Mouse (Mus musculus): ENCODE data around the gene Ssh2.

Gene Ssh2

GRCm38 (mm10) chr11:77491502-77492291 lies 275.6 kb downstream of the Ssh2 start:
- DNase-seq (ENCODE audit: low read depth, low spot score): peak; percentile 91

GRCm38 (mm10) chr11:77492311-77492871 lies 276.3 kb downstream of the Ssh2 start:
- peak; percentile 61 for DNase-seq (ENCODE audit: low read depth, low spot score)

GRCm38 (mm10) chr11:77492911-77493332 lies 276.8 kb downstream of the Ssh2 start:
- peak; percentile 87 for DNase-seq (ENCODE audit: low read depth, low spot score)

- peak; percentile 70 for DNase-seq (ENCODE audit: low read depth, low spot score)
These were observed 277.6 kb downstream of the Ssh2 start, which contains the start of gene Git1 for GRCm38 (mm10) chr11:77493512-77494343. TSS of gene Git1 (plus strand) at chr11:77493562.

GRCm38 (mm10) chr11:77494344-77494676 lies 278.2 kb downstream of the Ssh2 start:
- DNase-seq (ENCODE audit: low read depth, low spot score): no peak

- no peak for DNase-seq (ENCODE audit: low read depth, low spot score)
These were observed 278.7 kb downstream of the Ssh2 start for GRCm38 (mm10) chr11:77494782-77495181.

- no peak for DNase-seq (ENCODE audit: low read depth, low spot score)
These were observed 279.4 kb downstream of the Ssh2 start for GRCm38 (mm10) chr11:77495507-77495906.

GRCm38 (mm10) chr11:77497341-77497756 lies 281.3 kb downstream of the Ssh2 start:
- peak; percentile 79 for DNase-seq (ENCODE audit: low read depth, low spot score)

- DNase-seq (ENCODE audit: low read depth, low spot score): no peak
These were observed 281.8 kb downstream of the Ssh2 start for GRCm38 (mm10) chr11:77497851-77498250.

GRCm38 (mm10) chr11:77498261-77499139 lies 282.4 kb downstream of the Ssh2 start:
- no peak for DNase-seq (ENCODE audit: low read depth, low spot score)

GRCm38 (mm10) chr11:77499354-77499753 lies 283.3 kb downstream of the Ssh2 start:
- no peak for DNase-seq (ENCODE audit: low read depth, low spot score)

GRCm38 (mm10) chr11:77500361-77501325 lies 284.6 kb downstream of the Ssh2 start:
- DNase-seq (ENCODE audit: low read depth, low spot score): no peak

GRCm38 (mm10) chr11:77501392-77501791 lies 285.3 kb downstream of the Ssh2 start:
- DNase-seq (ENCODE audit: low read depth, low spot score): peak; percentile 90

- no peak for DNase-seq (ENCODE audit: low read depth, low spot score)
These were observed 285.9 kb downstream of the Ssh2 start for GRCm38 (mm10) chr11:77501971-77502370.

GRCm38 (mm10) chr11:77502481-77502880 lies 286.4 kb downstream of the Ssh2 start:
- DNase-seq (ENCODE audit: low read depth, low spot score): no peak

GRCm38 (mm10) chr11:77503511-77503910 lies 287.4 kb downstream of the Ssh2 start:
- DNase-seq (ENCODE audit: low read depth, low spot score): peak; percentile 70

- DNase-seq (ENCODE audit: low read depth, low spot score): no peak
These were observed 288.3 kb downstream of the Ssh2 start for GRCm38 (mm10) chr11:77504377-77504776.

- no peak for DNase-seq (ENCODE audit: low read depth, low spot score)
These were observed 289.3 kb downstream of the Ssh2 start for GRCm38 (mm10) chr11:77505291-77505980.

GRCm38 (mm10) chr11:77506273-77506672 lies 290.2 kb downstream of the Ssh2 start:
- no peak for DNase-seq (ENCODE audit: low read depth, low spot score)

GRCm38 (mm10) chr11:77506941-77507340 lies 290.9 kb downstream of the Ssh2 start:
- DNase-seq (ENCODE audit: low read depth, low spot score): no peak
